Mouse (Mus musculus) neural tube, postnatal 0 days (tissue): Measurements from ENCODE around the gene Acp7. TPM values are rescaled to one million over a fixed set of nuclear protein-coding genes. Genes with fewer than 3 reads are reported as not detected.

Source experiments
- microRNA-seq: library from miRNA; unstranded; fragments of <30 nt; microRNA quantifications from one replicate; pipeline ENCODE4, GENCODE M21; 2016
- polyA plus RNA-seq: library from polyadenylated mRNA; unstranded; fragments of >200 nt; fragmentation: Nextera tagmentation; extraction: Ambion mirVana; gene quantifications from 2 replicates; pipeline ENCODE4 v1.2.1, GENCODE M21; 2015

Gene Acp7
- polyA plus RNA-seq = 0.40 and 0.52 TPM in 2 replicates

DNA sequence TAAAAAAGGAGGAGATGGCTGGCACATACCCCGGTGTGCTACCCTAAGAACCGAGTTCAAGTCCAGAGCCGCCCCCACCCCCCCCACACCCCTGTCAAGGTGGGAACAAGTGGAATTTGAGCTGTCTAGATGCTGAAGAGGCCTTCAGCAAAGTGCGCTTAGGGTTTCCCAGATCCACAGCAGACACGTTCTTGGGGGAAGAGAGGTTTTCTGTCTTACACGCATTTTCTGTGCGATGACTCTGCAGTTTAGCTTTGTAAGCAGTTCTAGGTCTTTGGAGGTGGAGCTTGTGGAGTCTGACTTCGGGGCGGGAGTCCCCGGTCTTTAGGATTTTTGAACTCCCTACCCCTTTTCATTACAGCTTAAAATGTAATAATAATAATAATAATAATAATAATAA, at the start of gene Acp7:
Acp7 (minus strand) TSS at position 260 of the 400 bp plus-strand sequence.

DNA sequence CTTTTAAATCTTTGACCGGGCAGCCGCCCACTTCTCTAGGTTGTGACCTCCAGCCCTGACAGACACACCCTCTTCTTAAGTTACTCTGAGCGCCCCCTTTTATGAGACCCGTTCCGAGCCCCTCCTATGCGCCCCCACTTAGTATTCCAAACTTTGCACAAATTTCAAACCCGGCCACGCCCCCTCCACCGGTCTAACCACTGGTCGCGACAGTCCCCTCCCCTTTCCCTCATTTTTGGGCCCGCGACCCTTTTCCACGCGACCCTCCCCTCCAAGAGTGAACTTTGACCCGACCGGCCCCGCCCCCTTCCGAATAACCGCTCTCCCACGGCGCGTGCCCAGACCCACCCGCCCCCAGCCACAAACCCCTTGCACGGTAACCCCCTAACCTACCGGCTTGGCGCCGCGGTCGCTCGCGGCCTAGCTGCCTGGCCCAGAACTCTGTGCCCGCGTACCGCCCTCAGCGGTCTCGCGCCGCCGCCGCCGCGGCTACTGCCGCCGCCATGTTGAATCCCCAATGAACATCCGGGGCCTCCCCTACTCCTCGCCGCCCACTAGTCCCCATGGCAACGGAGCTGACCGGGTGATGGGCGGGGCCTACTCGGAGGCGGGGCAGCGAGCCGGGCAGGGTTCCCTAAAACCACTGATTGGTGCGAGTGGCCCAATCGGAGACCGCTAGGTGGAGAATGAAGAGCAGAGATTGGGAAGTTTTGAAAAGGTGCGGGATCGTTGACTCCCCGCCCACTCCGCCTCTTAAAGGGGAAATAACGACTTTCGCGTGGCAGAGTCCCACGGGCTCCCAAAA, 33.3 kb downstream of the Acp7 start, which contains the start of the genes Samd4b and Pak4:
Samd4b (minus strand) TSS at position 503 of the 805 bp plus-strand sequence.
Pak4 (minus strand) TSS at position 544 of the 805 bp plus-strand sequence.

Small RNA genes lying within 50 kb of the gene (microRNA-seq; reads per million reads assigned to microRNA genes)
- not detected for gene Mir7049

Other genes with a start within 250 kb of the Acp7 start
- 48.8 and 49.0 TPM in 2 replicates for gene Med29, start 238.6 kb downstream of the Acp7 start, polyA plus RNA-seq
- 75.7 and 90.9 TPM in 2 replicates for gene Paf1, start 238.4 kb downstream of the Acp7 start, polyA plus RNA-seq
- 6.6 and 8.3 TPM in 2 replicates for gene Gmfg, start 193.9 kb downstream of the Acp7 start, polyA plus RNA-seq
- gene Lrfn1, start 179.4 kb downstream of the Acp7 start, polyA plus RNA-seq = 20.6 and 22.6 TPM in 2 replicates
- not detected in 2 replicates for gene Ifnl2, start 120.9 kb downstream of the Acp7 start, polyA plus RNA-seq
- not detected in 2 replicates for gene Ifnl3, start 108.5 kb downstream of the Acp7 start, polyA plus RNA-seq
- gene Sycn, start 90.4 kb downstream of the Acp7 start, polyA plus RNA-seq = not detected in 2 replicates
- 0.39 and 0.80 TPM in 2 replicates for gene Nccrp1, start 84.1 kb downstream of the Acp7 start, polyA plus RNA-seq
- 16.1 and 19.3 TPM in 2 replicates for gene Samd4b, start 33.2 kb downstream of the Acp7 start, polyA plus RNA-seq
- gene Pak4, start 33.1 kb downstream of the Acp7 start, polyA plus RNA-seq = 12.0 and 12.5 TPM in 2 replicates
- gene Fbxo27, start 61.5 kb upstream of the Acp7 start, polyA plus RNA-seq = 13.1 and 15.8 TPM in 2 replicates
- gene Fbxo17, start 85.5 kb upstream of the Acp7 start, polyA plus RNA-seq = 5.9 and 6.1 TPM in 2 replicates
- gene Mrps12, start 110.5 kb upstream of the Acp7 start, polyA plus RNA-seq = 125 and 130 TPM in 2 replicates
- 18.5 and 21.8 TPM in 2 replicates for gene Sars2, start 110.7 kb upstream of the Acp7 start, polyA plus RNA-seq
- 1.5 and 2.1 TPM in 2 replicates for gene Ccer2, start 124.8 kb upstream of the Acp7 start, polyA plus RNA-seq
- 154 and 178 TPM in 2 replicates for gene Sirt2, start 135.4 kb upstream of the Acp7 start, polyA plus RNA-seq
- 77.9 and 82.5 TPM in 2 replicates for gene Nfkbib, start 136.2 kb upstream of the Acp7 start, polyA plus RNA-seq
- 2.5 TPM in 2 replicates for gene Rinl, start 157.6 kb upstream of the Acp7 start, polyA plus RNA-seq
- gene Hnrnpl, start 177.2 kb upstream of the Acp7 start, polyA plus RNA-seq = 155 and 161 TPM in 2 replicates
- gene Ech1, start 193.9 kb upstream of the Acp7 start, polyA plus RNA-seq = 135 and 151 TPM in 2 replicates
- 6.1 and 7.7 TPM in 2 replicates for gene Lgals4, start 202.5 kb upstream of the Acp7 start, polyA plus RNA-seq
- 3.5 and 4.3 TPM in 2 replicates for gene Lgals7, start 232.5 kb upstream of the Acp7 start, polyA plus RNA-seq